Mouse (Mus musculus) inflammation-experienced regulatory T-cells, adult 16 weeks (primary cell): Measurements from ENCODE around the gene Slc35f3. TPM values are rescaled to one million over a fixed set of nuclear protein-coding genes. Genes with fewer than 3 reads are reported as not detected.

Experiments
- polyA plus RNA-seq: library from polyadenylated mRNA; unstranded; fragments of 100-300 nt; shearing (Covaris generic); gene quantifications from one replicate; pipeline ENCODE4 v1.2.1, GENCODE M21; 2017

Gene Slc35f3
- not detected for polyA plus RNA-seq

GRCm38 (mm10) chr8:126298296-126299093, at the start of gene Slc35f3:
Gene Slc35f3, plus strand, starts transcription at chr8:126298558.

GRCm38 (mm10) chr8:126422174-126422919, 124.0 kb downstream of the Slc35f3 start, which contains the start of gene Coa6:
Gene Coa6, plus strand, starts transcription at chr8:126422515.

Other genes starting within 250 kb of the Slc35f3 start
- gene Coa6, start 124.0 kb downstream of the Slc35f3 start, polyA plus RNA-seq = 57.4 TPM
- 2.0 TPM for gene Tarbp1, start 176.5 kb downstream of the Slc35f3 start, polyA plus RNA-seq